Mouse (Mus musculus) colon, adult 2 months (tissue): Measurements from ENCODE around the gene Dguok. TPM values are rescaled to one million over a fixed set of nuclear protein-coding genes. Genes with fewer than 3 reads are reported as not detected.

Experiments used
- polyA plus RNA-seq: library from polyadenylated mRNA; depleted of rRNA; stranded (reverse); fragments of >200 nt; gene quantifications from 2 replicates; pipeline ENCODE4 v1.2.3, GENCODE M21; 2012; rRNA removed

Gene Dguok
- 30.7 and 40.6 TPM in 2 replicates for polyA plus RNA-seq

GRCm38 (mm10) chr6:83506258-83507167 is at the start of gene Dguok:
Dguok (minus strand) TSS chr6:83506969.

GRCm38 (mm10) chr6:83536028-83536794 is 29.4 kb upstream of the Dguok start, which contains the start of gene Actg2:
Actg2 (minus strand) TSS chr6:83536265.

GRCm38 (mm10) chr6:83459034-83459644 is 47.6 kb downstream of the Dguok start, which contains the start of gene Tet3:
Tet3 (minus strand) TSS chr6:83459084.

Other genes starting within 250 kb of the Dguok start
- 3.2 and 3.3 TPM in 2 replicates for gene Mthfd2, start 181.1 kb downstream of the Dguok start, polyA plus RNA-seq
- gene Mob1a, start 181.0 kb downstream of the Dguok start, polyA plus RNA-seq: 32.4 and 35.1 TPM in 2 replicates
- 11.6 and 187 TPM in 2 replicates for gene Bola3, start 157.8 kb downstream of the Dguok start, polyA plus RNA-seq
- 15.0 and 15.2 TPM in 2 replicates for gene Tet3, start 47.9 kb downstream of the Dguok start, polyA plus RNA-seq
- 1,877 and 1,909 TPM in 2 replicates for gene Actg2, start 29.3 kb upstream of the Dguok start, polyA plus RNA-seq
- 10.4 and 13.1 TPM in 2 replicates for gene Stambp, start 65.8 kb upstream of the Dguok start, polyA plus RNA-seq
- gene Clec4f, start 149.2 kb upstream of the Dguok start, polyA plus RNA-seq: not detected in 2 replicates
- 0.07 and 0.12 TPM in 2 replicates for gene Cd207, start 170.9 kb upstream of the Dguok start, polyA plus RNA-seq
- gene Vax2, start 204.3 kb upstream of the Dguok start, polyA plus RNA-seq: not detected in 2 replicates
- gene Atp6v1b1, start 236.0 kb upstream of the Dguok start, polyA plus RNA-seq: not detected in 2 replicates